Mouse (Mus musculus) lung, postnatal 0 days (tissue): ENCODE data around the gene Gsta2.
"Not testable (repeated sequence)": the region's sequence is repeated elsewhere in the genome, so short reads cannot be mapped to it uniquely, and the experiment has no call there.

Source experiments
- CTCF ChIP-seq: IDR thresholded peaks from 2 replicates; pipeline ENCODE4 v1.5.1; 2016; ENCODE audit warnings: antibody characterized with exemption, mild to moderate bottlenecking
- EP300 ChIP-seq: IDR thresholded peaks from 2 replicates; pipeline ENCODE4 v1.6.1; 2016; ENCODE audit warnings: antibody characterized with exemption, mild to moderate bottlenecking, control low read depth

- TF ChIP-seq CTCF: peak; percentile 74
- TF ChIP-seq EP300: not testable (repeated sequence)
Observed at GRCm38 (mm10) chr9:78296089-78296488, 59.5 kb downstream of the Gsta2 start.
